Mouse (Mus musculus): Measurements from ENCODE around the gene Tor1aip1. TPM values are rescaled to one million over a fixed set of nuclear protein-coding genes. Genes with fewer than 3 reads are reported as not detected.

Gene Tor1aip1
- total RNA-seq, 4 experiments from 2014 or later, result 120 to 141 (median 125) TPM

DNA sequence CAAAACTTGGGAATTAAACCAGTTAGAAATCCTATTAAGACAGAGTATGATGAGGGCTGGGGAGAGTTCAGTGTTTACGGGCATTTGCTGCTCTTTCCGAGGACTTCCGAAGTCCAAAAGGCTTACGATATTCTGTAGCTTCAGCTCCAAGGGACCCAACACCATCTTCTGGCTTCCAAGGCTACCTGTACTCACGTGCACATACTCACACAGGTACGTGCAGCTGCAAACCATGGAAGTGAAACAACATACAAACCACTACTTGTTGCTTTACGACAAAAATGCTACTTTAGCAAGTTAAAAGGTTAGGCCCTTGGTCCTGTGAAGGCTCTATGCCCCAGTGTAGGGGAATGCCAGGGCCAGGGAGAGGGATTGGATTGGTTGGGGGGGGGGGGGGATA is 2.4 kb downstream of the Tor1aip1 start:
- no peak for DNase-seq (ENCODE audit: low spot score in 2 of 2)

DNA sequence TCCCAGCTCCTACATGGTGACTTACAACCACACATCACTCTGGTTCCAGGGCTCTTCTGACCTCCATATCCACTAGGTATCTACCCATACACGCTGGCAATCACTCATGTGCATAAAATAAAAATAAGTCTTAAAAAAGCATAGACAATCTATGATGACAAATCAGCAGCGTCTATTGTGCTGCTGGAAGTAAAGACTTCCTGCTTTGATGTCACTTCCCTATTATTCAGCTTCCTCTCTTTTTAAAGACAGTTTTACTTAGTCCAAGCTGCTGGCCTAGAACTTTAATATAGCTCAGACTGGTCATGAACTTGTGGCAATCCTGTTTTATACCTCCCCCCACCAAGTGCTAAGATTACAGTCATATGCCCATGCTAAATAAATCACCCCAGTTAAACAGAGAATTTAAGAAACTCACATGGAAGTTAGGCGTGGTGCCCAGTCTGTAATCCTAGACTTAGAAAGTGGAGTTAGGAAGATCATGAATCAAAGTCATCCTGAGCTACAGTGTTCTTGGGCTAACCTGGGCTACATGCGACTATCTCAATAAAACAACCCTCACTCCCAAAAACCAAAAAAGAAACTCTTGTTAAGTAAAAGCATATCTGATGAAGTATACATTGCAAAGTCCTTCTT is 7.8 kb downstream of the Tor1aip1 start:
- peak; percentile 49 to 71 for DNase-seq (ENCODE audit: low spot score in 2 of 2)

DNA sequence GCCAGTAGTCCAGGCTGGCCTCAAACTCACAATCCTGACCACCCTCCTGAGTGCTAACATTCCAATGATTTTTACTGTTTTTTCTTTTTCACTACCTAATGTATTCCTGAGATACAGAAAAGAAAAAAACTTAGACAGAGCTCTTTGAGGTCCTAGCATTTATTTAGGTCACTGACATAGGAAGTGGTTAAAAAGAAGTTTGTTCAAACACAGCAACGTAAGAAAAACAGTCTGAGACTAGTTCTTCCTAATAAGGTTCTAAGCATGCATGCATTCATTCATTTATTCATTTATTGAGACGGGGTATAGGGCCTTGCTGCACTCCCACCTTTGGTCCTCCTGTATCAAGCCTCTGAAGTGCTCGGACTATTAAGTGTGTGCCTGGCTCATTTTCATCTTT is 8.4 kb downstream of the Tor1aip1 start:
- DNase-seq (ENCODE audit: low spot score in 2 of 2), result no peak

DNA sequence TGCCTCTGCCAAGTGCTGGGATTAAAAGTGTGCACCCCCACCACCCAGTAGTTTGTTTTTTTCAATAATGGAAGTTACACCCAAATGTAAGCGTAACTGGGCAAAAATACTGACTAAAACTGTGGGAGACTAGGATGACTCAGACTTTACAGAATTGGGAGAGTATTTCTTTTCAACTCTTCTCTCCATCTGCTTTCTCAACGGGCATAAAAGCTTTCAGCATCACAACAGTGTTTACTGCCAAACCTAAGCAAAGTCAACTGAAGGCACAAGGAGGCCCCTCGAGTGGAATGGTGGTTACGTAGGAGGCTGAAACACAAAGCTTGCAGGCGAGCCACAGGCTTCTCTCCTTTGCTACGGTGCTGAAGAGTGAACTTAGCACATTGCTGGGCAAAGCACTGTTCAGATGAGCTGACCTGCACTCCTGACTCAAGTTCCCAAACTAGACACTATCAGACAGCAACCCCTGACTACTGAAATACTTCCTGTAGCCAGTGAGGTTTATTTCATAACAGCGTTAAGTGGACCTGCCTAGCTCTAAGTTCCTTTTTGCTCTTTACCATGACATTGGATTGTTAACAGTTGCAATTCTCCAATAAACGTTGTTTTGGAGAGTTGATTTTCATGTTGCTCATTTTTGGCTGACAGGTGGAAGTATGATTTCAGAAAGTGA is 11.3 kb downstream of the Tor1aip1 start:
- DNase-seq (ENCODE audit: low spot score in 2 of 2), result no peak

DNA sequence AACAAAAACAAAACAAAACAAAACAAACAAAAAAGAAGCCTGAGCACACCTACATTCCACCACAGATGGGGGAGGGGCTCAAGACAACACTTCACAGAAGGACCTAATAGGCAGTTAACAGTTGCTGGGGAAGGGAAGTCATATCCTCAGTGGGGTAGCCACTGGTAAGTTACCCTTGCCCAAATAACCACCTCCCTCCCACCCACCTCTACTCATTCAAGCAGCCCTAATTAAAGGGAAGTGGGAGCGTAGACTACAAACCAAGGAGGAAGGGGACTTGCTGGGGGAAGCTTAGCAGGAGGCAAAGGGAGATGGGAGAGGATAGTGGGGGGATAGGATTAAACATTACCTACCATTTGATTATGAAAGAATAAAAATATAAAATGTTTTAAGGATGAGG is 15.9 kb downstream of the Tor1aip1 start:
- DNase-seq (ENCODE audit: low spot score in 2 of 2), result no peak

DNA sequence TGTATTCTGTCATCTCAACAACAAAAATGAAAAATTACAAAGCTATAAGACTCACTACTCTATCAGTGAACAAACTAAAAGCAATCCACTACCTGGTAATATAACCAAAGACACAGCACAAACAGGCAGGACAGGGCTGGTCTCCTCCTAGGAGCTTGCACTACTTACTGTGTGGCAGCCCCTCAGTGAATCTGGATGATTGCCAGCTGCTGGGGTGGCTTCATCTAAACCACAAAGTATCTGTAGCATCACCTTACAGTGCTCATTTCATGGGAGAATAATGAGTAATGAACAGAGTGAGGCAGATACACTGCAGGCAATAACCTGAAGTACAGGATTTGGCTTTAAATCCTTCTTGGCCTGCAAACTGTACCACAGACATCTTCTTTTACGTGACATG is 16.5 kb downstream of the Tor1aip1 start:
- no peak for DNase-seq (ENCODE audit: low spot score in 2 of 2)

DNA sequence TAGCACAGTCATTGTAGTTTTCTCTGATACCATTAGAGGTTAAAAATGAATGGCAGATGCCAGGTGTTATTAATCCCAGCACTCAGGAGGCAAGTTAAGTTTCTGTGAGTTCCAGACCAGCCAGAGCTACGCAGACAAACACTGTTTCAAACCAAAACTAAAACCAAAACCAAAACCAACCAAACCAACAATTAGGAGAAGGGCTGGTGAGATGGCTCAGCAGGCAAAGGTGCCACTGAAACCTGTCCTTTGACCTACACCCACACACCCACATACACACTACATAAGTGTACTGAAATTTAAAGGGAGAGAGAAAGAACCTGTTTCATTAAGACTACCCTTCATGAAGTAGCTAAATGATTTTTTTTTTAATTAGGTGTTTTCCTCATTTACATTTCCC is 27.3 kb downstream of the Tor1aip1 start:
- no peak for DNase-seq (ENCODE audit: low spot score in 2 of 2)

DNA sequence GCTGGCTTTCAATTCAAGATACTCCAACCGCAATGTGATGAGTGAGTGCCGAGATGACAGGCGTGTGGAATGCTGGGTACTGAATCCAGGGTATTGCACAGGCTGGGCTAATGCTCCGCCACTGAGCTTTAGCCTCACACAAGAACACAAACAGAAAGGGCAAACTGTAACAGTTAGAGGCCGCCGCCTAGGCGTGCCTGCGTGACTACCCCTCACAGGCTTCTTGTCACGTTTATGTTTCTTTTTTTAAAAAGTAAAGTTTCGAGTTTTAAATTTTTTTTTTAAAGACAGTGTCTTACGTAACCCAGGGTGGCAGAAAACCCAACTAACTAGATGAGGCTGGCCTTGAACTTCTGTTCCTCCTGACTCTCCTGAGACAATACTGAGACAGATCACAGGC is 30.4 kb downstream of the Tor1aip1 start:
- no peak for DNase-seq (ENCODE audit: low spot score in 2 of 2)

DNA sequence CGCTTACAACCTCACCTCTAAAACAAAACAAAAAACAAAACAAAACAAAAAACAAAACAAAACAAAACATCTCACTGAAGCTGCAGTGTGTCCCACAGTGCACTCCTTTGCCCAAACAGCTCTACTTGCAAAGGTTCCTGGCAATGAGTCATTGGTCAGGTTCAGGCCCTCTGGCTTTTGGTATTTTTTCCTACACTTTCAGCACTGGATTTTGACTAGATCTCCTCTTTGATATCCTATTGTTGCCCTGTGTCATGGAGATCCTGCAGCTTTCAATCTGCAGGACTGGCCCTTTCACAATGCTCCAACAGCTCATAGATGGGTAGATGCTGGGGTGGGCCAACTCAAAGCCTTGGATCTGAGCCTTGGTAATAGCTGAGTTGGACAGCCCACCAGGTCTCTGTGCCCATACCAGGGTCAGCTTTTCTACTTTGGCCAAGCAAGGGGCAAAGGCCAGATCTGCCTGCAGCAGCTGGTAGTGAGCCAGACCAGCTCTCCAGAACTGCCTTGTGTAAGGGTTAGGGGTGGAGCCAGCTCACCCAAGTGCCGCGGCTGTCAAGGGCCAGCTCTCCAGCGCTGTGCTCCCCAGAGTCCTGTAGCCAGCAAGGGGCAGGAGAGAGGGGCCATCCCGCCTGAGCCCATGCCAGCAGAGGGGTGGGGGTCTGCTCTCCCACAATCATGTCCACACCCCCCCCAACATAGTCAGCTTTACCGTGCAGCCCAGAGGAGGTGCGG is 32.9 kb downstream of the Tor1aip1 start:
- DNase-seq (ENCODE audit: low spot score in 2 of 2), result no peak

DNA sequence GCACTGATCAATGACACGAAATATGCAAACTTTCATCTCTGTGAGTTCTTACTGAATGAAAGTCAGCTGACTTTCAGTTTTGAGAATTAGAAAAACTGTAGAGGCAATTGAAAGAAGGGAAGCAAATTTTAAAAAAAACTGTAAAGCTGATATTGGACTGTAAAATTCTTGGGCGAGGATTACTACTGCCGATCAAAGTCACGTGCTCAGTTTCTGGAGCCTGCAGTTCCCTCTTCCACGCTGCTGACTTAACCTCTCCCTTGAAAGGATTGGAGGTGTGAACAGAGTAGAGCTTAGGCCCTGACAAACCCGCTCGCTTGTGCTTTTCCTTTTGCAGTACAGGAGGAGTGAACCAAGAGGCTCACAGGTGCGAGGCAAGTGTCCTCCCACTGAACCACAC is 33.9 kb downstream of the Tor1aip1 start:
- DNase-seq (ENCODE audit: low spot score in 2 of 2), result no peak

DNA sequence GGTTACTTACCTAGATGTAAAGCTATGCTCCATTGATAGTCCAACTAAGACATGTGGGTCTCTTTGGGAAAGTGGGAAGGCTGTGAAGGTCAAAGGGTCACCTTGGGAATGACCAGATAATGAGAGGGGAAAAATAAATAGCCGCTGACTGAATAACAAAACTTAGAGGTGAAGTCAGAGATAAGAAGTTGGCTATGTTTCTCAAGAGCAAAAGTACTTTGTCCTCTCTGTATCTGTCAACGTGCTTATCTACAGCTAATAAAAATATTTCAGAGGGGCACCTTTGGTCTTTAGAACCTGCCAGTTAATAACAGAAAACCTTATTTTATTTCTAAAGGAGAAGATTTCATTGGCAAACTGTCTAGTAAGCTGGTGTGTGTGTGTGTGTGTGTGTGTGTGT is 40.7 kb downstream of the Tor1aip1 start:
- DNase-seq (ENCODE audit: low spot score in 2 of 2), result no peak

DNA sequence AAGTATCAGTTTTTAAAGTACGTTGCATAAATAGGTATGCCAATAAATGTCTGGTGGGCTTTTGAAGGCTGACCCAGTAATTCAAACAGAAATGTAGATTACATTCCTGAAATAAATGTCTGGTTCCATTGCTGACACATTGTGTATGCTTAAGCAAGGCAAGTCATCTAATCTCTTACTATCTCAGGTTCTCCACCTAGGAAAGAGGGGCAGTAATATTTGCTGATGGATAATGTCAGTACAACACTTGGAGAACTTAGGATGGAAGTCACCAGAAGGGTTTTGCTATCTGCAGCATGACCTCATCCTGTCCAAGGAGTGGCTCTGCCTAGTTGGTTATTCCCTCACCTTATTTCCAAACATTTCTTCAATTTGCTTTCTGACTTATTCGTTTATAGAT is 41.8 kb downstream of the Tor1aip1 start:
- DNase-seq (ENCODE audit: low spot score in 2 of 2), result no peak

DNA sequence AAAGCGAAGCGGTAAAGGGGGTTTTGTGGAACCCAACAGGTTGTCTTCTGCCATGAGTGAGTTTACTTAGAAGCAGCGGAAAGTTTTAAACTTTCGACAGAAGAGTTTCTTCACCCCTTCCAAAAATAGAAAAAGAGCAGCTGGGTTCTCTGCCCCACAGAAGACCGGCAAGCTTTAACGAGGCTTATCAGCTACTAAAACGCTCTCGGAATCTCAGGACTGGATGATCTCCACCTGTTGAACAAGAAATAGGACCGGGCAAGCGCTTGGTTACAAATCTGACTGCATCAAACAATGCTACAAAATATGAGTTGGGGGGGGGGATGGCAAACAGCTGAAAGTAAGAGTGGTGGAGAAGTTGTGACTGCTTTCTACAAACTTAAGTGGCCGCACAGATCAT is 45.9 kb downstream of the Tor1aip1 start:
- DNase-seq (ENCODE audit: low spot score in 2 of 2), result no peak

DNA sequence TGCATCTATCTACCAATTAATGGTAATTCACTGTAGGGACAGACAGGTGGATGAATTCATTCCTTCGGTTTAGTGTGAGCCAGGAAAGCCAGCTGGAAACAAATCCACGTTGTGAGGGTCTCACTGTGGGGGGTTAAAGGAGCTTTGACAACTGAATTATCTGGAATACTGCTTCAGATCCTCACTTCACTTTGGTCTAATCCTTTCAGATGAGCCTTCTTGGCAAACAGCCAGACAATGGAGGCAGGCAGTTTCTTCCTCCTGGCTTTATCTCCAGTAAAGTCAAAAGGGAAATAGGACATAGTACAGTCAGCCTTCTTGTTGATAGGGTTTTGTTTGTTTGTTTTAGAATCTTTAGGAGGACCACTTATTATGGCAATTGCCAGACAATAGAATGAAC is 46.9 kb downstream of the Tor1aip1 start:
- no peak for DNase-seq (ENCODE audit: low spot score in 2 of 2)

DNA sequence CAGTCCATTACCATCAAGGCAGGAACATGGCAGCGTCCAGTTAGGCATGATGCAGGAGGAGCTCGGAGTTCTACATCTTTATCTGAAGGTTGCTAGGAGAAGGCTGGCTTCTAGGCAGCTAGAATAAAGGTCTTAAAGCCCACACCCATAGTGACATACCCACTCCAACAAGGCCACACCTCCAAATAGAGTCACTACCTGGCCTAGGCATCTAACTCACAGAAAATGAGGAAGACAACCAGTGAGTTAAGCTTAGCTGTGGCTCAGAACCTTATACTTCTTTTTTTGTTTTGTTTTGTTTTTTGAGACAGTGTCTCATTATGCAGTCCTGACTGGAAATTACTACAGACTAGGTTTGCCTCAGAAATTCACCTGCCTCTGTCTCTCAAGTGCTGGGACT is 48.7 kb downstream of the Tor1aip1 start:
- DNase-seq (ENCODE audit: low spot score in 2 of 2), result no peak

DNA sequence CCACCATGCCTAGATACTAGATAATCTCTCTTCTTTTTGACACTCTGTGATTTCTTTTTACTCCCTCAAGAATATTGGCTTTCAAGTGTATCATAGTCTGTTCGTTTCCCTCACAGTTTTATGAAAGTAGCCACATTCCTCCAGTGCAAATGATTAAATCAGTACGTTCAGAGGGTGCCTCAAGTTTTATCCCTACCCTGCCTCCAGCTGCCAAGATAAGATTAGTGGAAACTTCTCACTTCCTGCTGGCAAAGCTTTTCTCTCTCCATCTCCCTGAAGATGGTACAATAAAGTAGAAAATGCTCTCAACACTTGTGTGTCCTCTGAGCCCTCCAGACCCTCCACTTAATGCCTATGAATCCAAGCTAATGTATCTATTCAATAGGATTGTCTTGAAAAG is 61.3 kb downstream of the Tor1aip1 start:
- DNase-seq (ENCODE audit: low spot score in 2 of 2), result no peak

DNA sequence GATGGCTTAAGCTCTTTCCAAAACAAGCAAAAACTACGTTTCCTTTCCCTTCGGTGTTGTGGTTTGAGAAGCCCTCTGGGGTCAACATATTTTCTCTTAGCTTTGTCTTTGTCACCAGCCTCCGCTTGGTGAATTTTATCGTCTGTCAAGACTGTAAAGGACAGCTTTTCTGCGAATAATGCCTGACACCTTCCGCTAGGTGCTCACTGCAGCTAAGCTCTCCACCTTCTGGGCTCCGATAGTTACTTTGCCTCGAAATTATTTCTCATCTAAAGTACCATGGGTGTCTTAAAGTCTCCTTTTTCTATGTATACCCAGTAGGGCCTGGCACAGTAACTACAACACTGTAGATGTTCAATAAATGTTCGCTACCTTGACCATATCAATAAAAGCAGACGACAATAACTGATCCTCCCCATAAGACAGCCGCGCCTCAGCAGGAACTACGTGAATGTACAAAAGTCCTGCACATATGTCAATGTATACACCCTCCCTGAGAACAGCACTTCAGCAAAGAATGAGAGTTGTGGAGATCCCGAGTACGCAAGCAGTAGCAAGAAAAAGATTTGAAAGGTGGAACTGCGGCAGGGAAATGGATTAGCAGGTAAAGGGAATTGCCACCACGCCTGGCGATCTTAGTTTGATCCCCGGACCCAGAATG is 62.4 kb downstream of the Tor1aip1 start:
- DNase-seq (ENCODE audit: low spot score in 2 of 2), result no peak

DNA sequence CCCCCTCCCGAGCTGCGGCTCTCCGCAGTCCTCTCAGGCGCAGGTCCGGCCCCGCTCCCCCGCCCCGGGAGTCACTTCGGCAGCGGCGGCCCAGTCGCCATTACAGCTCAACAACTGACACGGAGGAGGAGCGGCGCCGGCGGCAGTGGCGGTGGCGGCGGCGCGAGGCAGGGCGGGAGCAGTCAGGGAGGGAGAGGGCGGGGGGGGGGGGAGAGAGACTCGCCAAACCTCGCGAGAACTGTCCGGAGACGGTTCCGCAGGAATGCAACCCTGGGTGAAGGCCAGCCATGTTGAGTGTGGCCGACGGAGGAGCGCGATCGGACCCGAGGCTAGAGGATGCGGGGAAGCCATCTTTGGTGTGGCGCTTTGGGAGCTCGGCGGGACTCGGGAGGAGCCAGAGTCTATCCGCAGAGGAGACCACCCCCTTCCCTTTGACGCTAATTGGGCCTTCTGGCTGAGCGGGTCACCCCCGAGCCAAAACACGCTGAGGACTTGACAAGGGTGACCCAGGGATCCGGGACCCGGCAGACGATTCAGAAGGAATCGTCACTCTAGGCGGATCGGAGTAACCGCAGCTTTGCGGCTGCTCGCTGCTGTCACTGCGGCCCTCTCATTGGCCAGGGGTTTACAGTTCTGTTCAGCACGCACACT is 63.1 kb downstream of the Tor1aip1 start, which contains the start of gene Cep350:
Gene Cep350 (minus strand): TSS at position 188 of the 651 bp plus-strand sequence.
- peak; percentile 93 to 96 for DNase-seq (ENCODE audit: low spot score in 2 of 2)

DNA sequence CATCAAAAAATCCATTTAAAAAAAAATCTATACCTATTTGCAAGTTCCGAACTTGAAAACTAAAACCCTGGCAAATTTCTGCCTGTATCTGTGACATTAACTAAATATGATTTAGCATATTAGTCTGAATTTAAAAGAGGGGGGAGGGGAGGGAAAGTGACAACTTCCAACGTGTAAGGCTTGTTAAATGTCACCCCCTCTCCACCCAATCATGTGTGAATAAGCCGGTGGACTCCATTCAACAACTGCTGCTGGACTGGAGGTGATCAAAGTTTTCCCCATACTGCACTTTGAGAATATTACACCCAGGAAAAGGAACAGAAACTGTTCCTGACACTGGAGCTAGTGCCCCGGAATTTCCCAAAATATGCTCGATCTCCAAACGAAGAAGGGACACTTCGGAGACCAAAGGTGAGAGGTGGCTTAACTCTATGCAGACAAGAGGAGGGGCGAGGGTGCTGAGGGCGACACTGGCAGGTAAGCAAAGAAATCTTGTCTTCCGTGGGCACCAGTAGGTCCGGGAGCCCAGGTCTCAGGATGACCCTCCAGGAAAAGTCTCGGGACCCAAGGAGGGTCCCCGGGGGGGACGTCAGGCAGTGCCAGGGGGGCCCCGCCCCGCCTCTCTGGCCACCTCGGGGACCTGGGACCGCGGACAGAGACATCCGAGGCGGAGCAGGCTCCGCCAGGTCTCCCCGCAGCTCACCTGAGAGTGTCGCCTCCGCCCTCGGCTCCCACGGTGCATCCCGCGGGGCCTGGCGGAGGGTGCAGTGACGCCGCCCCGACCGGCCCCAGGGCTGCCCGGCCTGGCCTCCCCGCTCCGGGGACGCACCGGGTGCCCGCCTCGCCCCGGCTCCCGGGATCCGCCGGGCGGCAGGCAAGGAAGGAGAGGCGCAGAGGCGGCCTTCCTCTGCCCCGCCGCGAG is 63.9 kb downstream of the Tor1aip1 start:
- DNase-seq (ENCODE audit: low spot score in 2 of 2), result no peak

Measured in gastrocnemius, adult 8-10 months (tissue).